Mouse (Mus musculus): ENCODE data around the gene Stk36. TPM values are rescaled to one million over a fixed set of nuclear protein-coding genes. Genes with fewer than 3 reads are reported as not detected.

Gene Stk36
- 12.5 TPM for polyA plus RNA-seq (2021)

DNA sequence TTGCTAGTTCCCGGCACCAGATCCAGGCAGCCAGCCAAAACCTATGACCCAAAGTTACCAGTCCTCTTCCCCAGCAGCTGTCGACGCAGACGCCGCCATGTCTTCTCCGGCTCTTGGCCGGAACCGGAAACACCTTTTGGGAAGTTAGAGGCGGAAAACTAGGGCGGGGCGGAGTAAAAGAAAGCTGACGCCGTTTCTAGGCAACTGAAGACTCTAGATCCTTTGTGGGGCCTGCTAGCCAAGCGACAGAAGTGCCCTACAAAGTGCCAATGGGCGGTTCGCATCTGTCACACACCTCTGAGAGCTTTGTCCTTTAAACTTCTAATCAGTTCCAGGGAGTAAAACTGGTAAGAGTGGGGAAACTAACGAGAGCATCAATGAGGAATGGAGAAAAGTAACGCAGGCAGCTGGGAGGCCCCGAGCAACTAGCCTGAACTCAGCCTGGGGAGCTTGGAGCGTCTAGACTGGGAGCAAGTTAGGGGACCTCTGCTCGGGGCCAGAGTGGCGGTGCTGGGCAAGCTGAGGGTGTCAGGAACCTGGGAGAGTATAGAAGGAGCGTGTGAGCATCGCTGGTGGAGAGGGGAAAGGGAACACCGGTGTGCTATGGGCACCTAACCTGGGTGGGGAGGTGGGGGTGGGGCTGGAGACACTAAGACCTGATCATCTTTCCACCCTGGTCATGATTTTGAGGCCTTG, at the start of gene Stk36, which contains the start of gene Rnf25:
Gene Stk36, plus strand, starts transcription at position 179 of the 696 bp plus-strand sequence.
Gene Rnf25, minus strand, starts transcription at position 131 of the 696 bp plus-strand sequence.
- H3K27me3 ChIP-seq = no peaks in the 10 kb centered on the region
- in situ Hi-C loops (cut with MboI; ENCODE audit: low pct_unique_long_range_greater_than_20kb) = no loop called here
- ChIA-PET POLR2A (interaction anchor here (0.7 to 1.8 kb wide), 6 partner anchors 12 to 63 kb away, joined by 3 to 9 read pairs (median 4); partner anchors contain the start of genes Bcs1l and Zfp142), CTCF (no interaction called here)
- ATAC-seq = peak; percentile 92
- DNase-seq (ENCODE audit: low read depth, low spot score) = peak; percentile 30
- TF ChIP-seq CTCF (IDR thresholded peaks at IDR 0.05) = no peak

DNA sequence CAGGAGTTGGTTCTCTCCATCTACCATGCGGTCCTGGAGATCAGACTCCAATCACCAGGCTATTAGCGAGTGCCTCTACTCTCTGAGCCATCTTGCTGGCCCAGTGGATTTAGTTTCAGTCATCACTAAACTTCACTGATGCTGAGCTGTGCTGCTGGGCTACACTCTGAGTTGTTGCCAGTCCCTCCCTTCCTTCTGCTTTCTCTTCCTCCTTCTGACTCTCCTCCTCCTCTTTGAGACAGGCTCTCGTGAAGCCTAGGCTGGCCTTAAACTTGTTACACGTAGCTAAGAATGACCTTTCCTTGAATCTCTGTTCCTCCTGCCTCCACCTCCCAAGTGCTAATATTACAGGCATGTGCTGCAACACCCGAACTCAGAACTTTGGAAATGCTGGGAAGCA, 42.2 kb upstream of the Stk36 start:
- H3K27me3 ChIP-seq = no peaks in the 10 kb centered on the region
- in situ Hi-C loops (cut with MboI; ENCODE audit: low pct_unique_long_range_greater_than_20kb) = no loop called here
- ATAC-seq (no peak), DNase-seq (ENCODE audit: low read depth, low spot score) (no peak)
- TF ChIP-seq CTCF (IDR thresholded peaks at IDR 0.05) = no peak
- ChIA-PET CTCF (no interaction called here), POLR2A (no interaction called here)

DNA sequence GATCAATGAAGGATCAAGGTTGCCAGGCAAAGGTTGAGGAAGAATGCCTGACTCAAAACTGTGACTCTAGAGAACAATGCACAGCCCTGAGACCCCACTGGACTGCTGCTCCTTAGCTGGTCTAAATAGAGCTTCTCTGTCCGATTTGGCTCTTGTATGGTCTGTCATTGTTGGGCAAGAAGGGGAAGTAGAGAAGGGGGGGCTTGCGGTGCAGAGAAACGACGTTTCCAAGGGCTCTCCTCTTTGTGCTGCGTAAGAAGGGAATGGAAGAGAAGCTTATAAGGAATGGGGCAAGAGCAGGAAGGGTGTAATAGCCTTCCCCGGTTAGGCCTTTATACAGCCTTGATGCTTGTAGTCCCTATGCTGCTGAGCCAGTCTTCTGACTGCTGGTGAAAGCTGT, 35.4 kb upstream of the Stk36 start:
- ChIA-PET CTCF (no interaction called here), POLR2A (no interaction called here)
- no peak for TF ChIP-seq CTCF (IDR thresholded peaks at IDR 0.05)
- no peaks in the 10 kb centered on the region for H3K27me3 ChIP-seq
- in situ Hi-C loops (cut with MboI; ENCODE audit: low pct_unique_long_range_greater_than_20kb) = no loop called here
- DNase-seq (ENCODE audit: low read depth, low spot score) = no peak
- ATAC-seq = no peak

DNA sequence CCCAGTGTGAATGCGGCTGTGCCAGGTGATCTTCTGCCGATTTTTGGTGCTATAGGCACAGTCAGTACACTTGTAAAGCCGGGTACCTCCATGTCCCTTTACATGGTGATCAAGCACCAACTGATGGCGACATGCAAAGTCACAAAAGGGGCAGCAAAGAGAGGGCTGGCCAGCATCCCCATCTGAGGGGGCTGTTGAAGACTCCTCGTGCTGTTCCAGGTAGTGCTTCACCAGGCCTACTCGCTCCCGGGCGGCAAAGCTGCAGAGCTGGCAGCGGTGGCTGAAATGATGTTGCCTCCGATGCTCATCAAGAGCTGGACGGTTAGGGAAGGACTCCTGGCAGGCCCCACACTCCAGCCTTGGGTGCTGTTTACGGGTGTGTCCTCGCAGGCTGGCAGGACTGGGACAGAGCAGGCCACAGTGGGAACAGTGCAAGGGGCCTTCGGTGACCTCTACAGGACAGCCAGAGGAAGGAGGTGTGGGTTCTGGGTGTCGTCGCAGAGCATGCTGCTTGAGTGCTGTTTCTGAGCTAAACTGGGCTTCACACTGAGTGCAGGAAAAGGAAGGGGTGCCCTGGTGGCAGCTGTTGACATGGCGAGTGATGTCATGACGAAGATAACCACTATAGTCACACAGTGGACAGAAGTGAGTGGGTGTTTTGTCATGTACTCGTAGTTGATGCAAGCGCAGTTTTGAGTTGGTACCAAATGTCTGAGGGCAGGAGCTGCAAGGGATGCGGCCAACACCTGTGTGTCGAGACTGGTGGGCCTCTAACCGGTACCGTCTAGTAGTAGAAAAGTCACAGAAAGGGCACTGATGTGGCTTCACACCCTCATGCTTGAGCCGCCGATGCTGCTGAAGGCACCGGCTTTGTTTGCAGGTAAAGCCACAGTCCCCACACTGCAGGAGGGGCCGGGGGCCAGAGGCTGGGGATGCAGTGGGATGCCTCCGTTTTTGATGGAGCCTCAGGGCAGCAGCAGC, 31.2 kb upstream of the Stk36 start:
- H3K27me3 ChIP-seq = no peaks in the 10 kb centered on the region
- CTCF ChIA-PET = interaction anchor here (1.5 kb wide), 1 partner anchor 7 kb away, joined by 3 read pairs; no protein-coding TSS in a partner anchor
- in situ Hi-C loops (cut with MboI; ENCODE audit: low pct_unique_long_range_greater_than_20kb) = no loop called here
- no peak for TF ChIP-seq CTCF (IDR thresholded peaks at IDR 0.05)
- DNase-seq (ENCODE audit: low read depth, low spot score) (no peak), ATAC-seq (no peak)
- POLR2A ChIA-PET = no interaction called here

- DNase-seq (ENCODE audit: low read depth, low spot score) = no peak
- TF ChIP-seq CTCF (IDR thresholded peaks at IDR 0.05) = no peak
- in situ Hi-C loops (cut with MboI; ENCODE audit: low pct_unique_long_range_greater_than_20kb) = no loop called here
- no peak for ATAC-seq
- ChIA-PET POLR2A (no interaction called here), CTCF (no interaction called here)
- no peaks in the 10 kb centered on the region for H3K27me3 ChIP-seq
These were observed 18.6 kb upstream of the Stk36 start for GRCm38 (mm10) chr1:74582621-74583020.

- no peak for TF ChIP-seq CTCF (IDR thresholded peaks at IDR 0.05)
- no peak for DNase-seq (ENCODE audit: low read depth, low spot score)
- no peak for ATAC-seq
- ChIA-PET CTCF (no interaction called here), POLR2A (interaction anchor here (1.2 kb wide), 1 partner anchor 32 kb away, joined by 4 read pairs; no protein-coding TSS in a partner anchor)
- H3K27me3 ChIP-seq = no peaks in the 10 kb centered on the region
- in situ Hi-C loops (cut with MboI; ENCODE audit: low pct_unique_long_range_greater_than_20kb) = no loop called here
These were observed 16.4 kb upstream of the Stk36 start for GRCm38 (mm10) chr1:74584616-74585398.

DNA sequence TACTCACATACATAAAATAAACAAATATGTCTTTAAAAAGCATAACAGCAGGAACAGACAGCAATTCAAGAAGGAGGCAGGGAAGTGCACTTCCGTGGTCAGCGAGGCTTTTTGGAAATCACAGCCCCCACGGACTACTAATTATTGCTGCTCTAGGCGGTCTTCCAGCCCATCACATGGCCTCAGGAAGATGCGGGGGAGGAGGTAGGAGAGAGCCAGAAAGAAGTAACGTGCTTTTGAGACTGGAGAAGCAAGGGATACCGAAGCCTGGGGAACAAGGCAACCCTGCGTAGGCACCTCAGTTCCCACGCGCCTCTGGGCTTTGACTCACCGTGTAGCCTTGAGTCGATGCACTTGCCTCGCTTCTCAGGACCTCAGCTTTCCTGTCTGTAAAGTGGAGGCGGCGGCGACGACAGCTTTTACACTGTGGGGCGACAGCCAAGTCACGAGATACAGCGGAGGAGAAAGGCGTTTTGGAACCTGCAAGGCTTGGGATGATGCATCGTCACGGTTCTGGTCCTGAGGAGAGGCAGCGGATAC, 13.9 kb upstream of the Stk36 start:
- in situ Hi-C loops (cut with MboI; ENCODE audit: low pct_unique_long_range_greater_than_20kb) = no loop called here
- no peak for DNase-seq (ENCODE audit: low read depth, low spot score)
- H3K27me3 ChIP-seq = no peaks in the 10 kb centered on the region
- CTCF ChIA-PET = no interaction called here
- POLR2A ChIA-PET = interaction anchor here (2.3 kb wide), 1 partner anchor 14 kb away, joined by 9 read pairs; the partner anchor contains the start of genes Rnf25 and Stk36
- peak; percentile 2 for ATAC-seq
- TF ChIP-seq CTCF (IDR thresholded peaks at IDR 0.05) = no peak

GRCm38 (mm10) chr1:74587773-74588445, 13.3 kb upstream of the Stk36 start, which contains the start of the genes Zfp142 and Bcs1l:
Gene Zfp142 (minus strand): TSS chr1:74588246.
Gene Bcs1l (plus strand): TSS chr1:74588289.
- no peaks in the 10 kb centered on the region for H3K27me3 ChIP-seq
- DNase-seq (ENCODE audit: low read depth, low spot score) (peak; percentile 97), ATAC-seq (peak; percentile 88)
- ChIA-PET POLR2A (interaction anchor here (2.3 kb wide), 1 partner anchor 13 kb away, joined by 9 read pairs; the partner anchor contains the start of genes Rnf25 and Stk36), CTCF (no interaction called here)
- in situ Hi-C loops (cut with MboI; ENCODE audit: low pct_unique_long_range_greater_than_20kb) = no loop called here
- TF ChIP-seq CTCF (IDR thresholded peaks at IDR 0.05) = no peak

DNA sequence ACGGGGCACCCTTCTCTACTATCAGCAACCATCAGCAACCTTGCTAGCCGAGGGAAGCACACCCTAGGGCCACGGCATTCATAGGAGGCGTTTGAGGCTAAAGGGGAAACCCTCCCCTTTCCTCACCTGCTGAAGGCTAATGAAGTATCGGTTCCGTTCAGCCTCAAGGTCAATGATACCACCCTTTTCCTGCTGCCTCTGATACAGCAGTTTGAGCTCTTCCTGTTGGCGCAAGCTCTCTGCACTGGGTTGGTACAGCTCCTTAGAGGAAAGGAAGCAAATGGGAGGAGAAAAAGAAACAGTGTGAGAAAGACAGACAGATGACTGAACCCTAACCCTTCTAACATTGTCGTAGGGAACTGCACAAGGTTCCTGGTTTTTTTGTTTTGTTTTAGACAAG, 6.8 kb upstream of the Stk36 start:
- ATAC-seq (no peak), DNase-seq (ENCODE audit: low read depth, low spot score) (no peak)
- H3K27me3 ChIP-seq = no peaks in the 10 kb centered on the region
- ChIA-PET CTCF (no interaction called here), POLR2A (no interaction called here)
- in situ Hi-C loops (cut with MboI; ENCODE audit: low pct_unique_long_range_greater_than_20kb) = no loop called here
- TF ChIP-seq CTCF (IDR thresholded peaks at IDR 0.05) = no peak
